Mouse (Mus musculus): ENCODE data around the gene Ccl24. TPM values are rescaled to one million over a fixed set of nuclear protein-coding genes. Genes with fewer than 3 reads are reported as not detected.

The Ccl24 gene
- polyA plus RNA-seq, 1 experiment from 2014 or later: 7.9 TPM

DNA sequence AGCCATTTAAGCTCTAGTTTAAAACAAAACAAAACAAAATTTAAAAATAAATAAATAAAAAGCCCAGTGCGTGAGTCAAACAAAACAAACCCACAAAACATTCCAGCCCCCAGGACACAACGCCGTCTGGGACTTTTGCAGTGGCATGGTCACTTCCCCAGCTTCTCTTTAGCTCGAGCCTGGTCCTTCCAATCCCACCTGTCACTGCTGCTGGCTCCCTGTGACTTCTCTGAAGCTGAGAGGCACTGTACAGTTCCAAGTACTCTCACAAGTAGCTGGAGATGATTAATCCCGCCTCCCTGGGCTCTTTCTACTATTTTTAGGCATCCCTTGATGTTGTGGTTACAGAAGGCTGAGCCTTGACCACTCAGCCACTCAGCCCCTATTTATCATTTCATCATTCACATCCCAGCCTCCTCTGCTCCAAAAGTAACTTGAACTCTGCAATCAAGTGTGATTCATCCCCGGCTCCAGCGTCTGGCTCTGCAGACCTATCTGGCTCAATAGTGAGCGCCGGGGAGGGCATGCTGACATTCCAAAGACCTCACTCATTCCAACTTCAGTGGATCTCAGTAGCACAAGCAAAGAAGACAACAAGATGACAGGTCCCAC, 50.6 kb downstream of the Ccl24 start:
- DNase-seq (ENCODE audit: low spot score) (no peak), ATAC-seq (replicated peaks; ENCODE audit: low FRiP score) (no peak)
- Histone ChIP-seq H3K27me3 (replicated peaks; ENCODE audit: control insufficient read depth, insufficient read depth, low read length) (no peaks in the 10 kb centered on the region), H3K9me3 (ENCODE audit: control insufficient read depth, low read length) (no peaks in the 10 kb centered on the region), H3K9ac (ENCODE audit: low read depth, low read length) (no peak overlapping the region), H3K27ac (ENCODE audit: low read depth, low read length) (no peak overlapping the region), H3K4me3 (ENCODE audit: low read depth, low read length) (no peak overlapping the region), H3K36me3 (ENCODE audit: control insufficient read depth, insufficient read depth, low read length) (no peaks in the 10 kb centered on the region), H3K4me2 (no peak overlapping the region), H3K4me1 (replicated peaks; ENCODE audit: control insufficient read depth, insufficient read depth, low read length) (no peaks in the 10 kb centered on the region)
- WGBS: 70% methylated on average over 9 of the region's 9 CpGs

Other genes with a start within 250 kb of the Ccl24 start
- gene Fkbp6, start 223.0 kb downstream of the Ccl24 start, polyA plus RNA-seq (2014; fragmentation: Nextera tagmentation; extraction: Ambion mirVana): 0.40 TPM in 1 of 2 replicates, not detected in the other
- not detected in 2 replicates for gene Trim50, start 219.8 kb downstream of the Ccl24 start, polyA plus RNA-seq (2014; fragmentation: Nextera tagmentation; extraction: Ambion mirVana)
- gene Nsun5, start 203.1 kb downstream of the Ccl24 start, polyA plus RNA-seq (2014; fragmentation: Nextera tagmentation; extraction: Ambion mirVana): 32.7 and 42.2 TPM in 2 replicates
- gene Pom121, start 178.5 kb downstream of the Ccl24 start, polyA plus RNA-seq (2014; fragmentation: Nextera tagmentation; extraction: Ambion mirVana): 18.0 and 19.7 TPM in 2 replicates
- 16.3 and 17.5 TPM in 2 replicates for gene Hip1, start 27.9 kb downstream of the Ccl24 start, polyA plus RNA-seq (2014; fragmentation: Nextera tagmentation; extraction: Ambion mirVana)
- not detected in 2 replicates for gene Ccl26, start 9.5 kb downstream of the Ccl24 start, polyA plus RNA-seq (2014; fragmentation: Nextera tagmentation; extraction: Ambion mirVana)
- gene Rhbdd2, start 59.6 kb upstream of the Ccl24 start, polyA plus RNA-seq (2014; fragmentation: Nextera tagmentation; extraction: Ambion mirVana): 25.0 and 27.8 TPM in 2 replicates
- gene Por, start 97.0 kb upstream of the Ccl24 start, polyA plus RNA-seq (2014; fragmentation: Nextera tagmentation; extraction: Ambion mirVana): 48.1 and 49.3 TPM in 2 replicates
- gene Tmem120a, start 171.4 kb upstream of the Ccl24 start, polyA plus RNA-seq (2014; fragmentation: Nextera tagmentation; extraction: Ambion mirVana): 23.2 and 23.7 TPM in 2 replicates
- 0.29 TPM in 1 of 2 replicates, not detected in the other for gene Styxl1, start 205.3 kb upstream of the Ccl24 start, polyA plus RNA-seq (2014; fragmentation: Nextera tagmentation; extraction: Ambion mirVana)
- 625 and 635 TPM in 2 replicates for gene Mdh2, start 205.4 kb upstream of the Ccl24 start, polyA plus RNA-seq (2014; fragmentation: Nextera tagmentation; extraction: Ambion mirVana)
- gene Srrm3, start 233.8 kb upstream of the Ccl24 start, polyA plus RNA-seq (2014; fragmentation: Nextera tagmentation; extraction: Ambion mirVana): 0.04 and 0.16 TPM in 2 replicates

Data from liver, embryonic 11.5 days (tissue).